Mouse (Mus musculus) liver, adult 2 months (tissue): Measurements from ENCODE around the gene Wdr61.

Experiments
- CTCF ChIP-seq: fragments of 200-500 bp; IDR thresholded peaks from 2 replicates; pipeline ENCODE4 v1.5.1; 2011; ENCODE audit warnings: low read depth, low read length, control low read depth
- POLR2A ChIP-seq: fragments of 200-500 bp; IDR thresholded peaks from 2 replicates; pipeline ENCODE4 v1.6.1; 2011; ENCODE audit warnings: low read length, control low read depth; ENCODE audit not compliant: insufficient read depth; ENCODE audit errors: extremely low read depth

GRCm38 (mm10) chr9:54764091-54764490 is 29.8 kb upstream of the Wdr61 start:
- TF ChIP-seq CTCF (no peak), POLR2A (no peak)
